Mouse (Mus musculus): Measurements from ENCODE around the gene Lurap1.

DNA sequence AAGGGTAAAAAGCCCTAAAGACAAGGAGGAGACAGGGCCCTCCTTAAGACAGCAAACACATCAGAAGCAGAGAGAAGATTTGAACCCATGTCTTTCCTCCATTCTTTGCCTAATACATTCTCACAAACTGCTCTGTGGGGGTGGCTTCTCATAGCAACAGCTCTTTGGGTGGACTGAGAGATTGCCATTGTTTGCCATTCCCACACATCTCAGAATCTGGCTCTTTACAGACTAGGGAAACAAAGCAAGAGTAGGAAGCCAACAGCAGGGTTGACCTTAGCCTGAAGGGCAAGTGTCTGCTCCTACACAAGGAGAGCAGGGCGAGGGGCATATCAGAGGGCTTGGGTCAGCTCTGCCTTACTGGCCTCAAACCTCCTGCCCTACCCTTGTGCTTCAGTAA, 9.4 kb downstream of the Lurap1 start:
- TF ChIP-seq CTCF (IDR thresholded peaks at IDR 0.05; ENCODE audit: low read depth) = no peak
- no peak for TF ChIP-seq EP300 (IDR thresholded peaks at IDR 0.05; ENCODE audit: low read depth)
